Mouse (Mus musculus) embryonic fibroblast, embryonic 13.5 days (primary cell): ENCODE measurements at regions not wholly inside any gene's neighbourhood (a gene's known extent, or its start where the extent isn't known, plus 50 kb on each side); places are given as distances from the start of the nearest gene placed in this dataset.

ENCODE experiments used
- CTCF ChIP-seq: IDR thresholded peaks from 2 replicates; pipeline ENCODE4 v1.5.1; 2011; ENCODE audit warnings: mild to moderate bottlenecking, control low read depth, low read length, moderate library complexity, borderline replicate concordance; ENCODE audit not compliant: insufficient read depth
- POLR2A ChIP-seq: IDR thresholded peaks from 2 replicates; pipeline ENCODE4 v1.6.1; 2011; ENCODE audit warnings: low read depth, mild to moderate bottlenecking, control low read depth, low read length, moderate library complexity

DNA sequence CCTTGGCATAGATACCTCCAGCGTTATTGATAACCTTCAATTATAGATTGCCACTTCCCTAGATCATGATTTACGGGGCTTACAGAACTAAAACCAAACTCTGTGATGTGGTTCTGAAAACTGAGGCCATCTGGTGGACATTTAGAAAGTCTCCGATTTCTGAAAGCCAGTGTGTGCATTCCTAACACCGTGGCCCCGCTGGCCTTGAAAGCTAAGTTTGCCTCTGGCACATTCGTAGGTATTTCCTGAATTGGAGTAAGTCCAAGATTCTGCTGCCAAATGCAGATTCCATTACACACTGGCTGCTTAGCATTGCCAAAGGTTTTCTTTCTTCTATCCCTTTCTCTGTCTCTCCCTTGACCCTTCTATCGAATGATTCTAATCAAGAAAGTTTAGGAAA is 55.7 kb upstream of the Tmpo start:
- TF ChIP-seq CTCF = no peak
- TF ChIP-seq POLR2A = no peak
